Mouse (Mus musculus) liver, embryonic 13.5 days (tissue): ENCODE results near the gene Eid3. TPM values are rescaled to one million over a fixed set of nuclear protein-coding genes. Genes with fewer than 3 reads are reported as not detected.

Source experiments
- ATAC-seq: fragments of 200-750 bp; cut with Nextera tagmentation; 2 replicates; pipeline ENCODE4 v1.8.0; 2017; ENCODE audit warnings: low read depth, mild to moderate bottlenecking, moderate number of reproducible peaks, moderate library complexity
- DNase-seq: peaks from one replicate; pipeline ENCODE4 v3.0.0; 2022
- H3K27ac ChIP-seq: fragments of 300-500 bp; sonication (generic); 2 replicates; pipeline ENCODE4 v1.5.1; 2015; ENCODE audit warnings: moderate library complexity, mild to moderate bottlenecking, inconsistent platforms
- H3K27me3 ChIP-seq: fragments of 300-500 bp; sonication (generic); 2 replicates; pipeline ENCODE4 v1.6.1; 2015; ENCODE audit warnings: mild to moderate bottlenecking, inconsistent platforms
- H3K36me3 ChIP-seq: fragments of 300-500 bp; sonication (generic); 2 replicates; pipeline ENCODE4 v1.6.1; 2015; ENCODE audit warnings: mild to moderate bottlenecking, inconsistent platforms
- H3K4me1 ChIP-seq: fragments of 300-500 bp; sonication (generic); replicated peaks from 2 replicates; pipeline ENCODE4 v1.6.1; 2015; ENCODE audit warnings: inconsistent platforms
- H3K4me2 ChIP-seq: fragments of 300-500 bp; sonication (generic); 2 replicates; pipeline ENCODE4 v1.6.1; 2015; ENCODE audit warnings: inconsistent platforms, mild to moderate bottlenecking, moderate library complexity
- H3K4me3 ChIP-seq: fragments of 300-500 bp; sonication (generic); replicated peaks from 2 replicates; pipeline ENCODE4 v1.5.1; 2015; ENCODE audit warnings: mild to moderate bottlenecking, inconsistent platforms
- H3K9ac ChIP-seq: fragments of 300-500 bp; sonication (generic); 2 replicates; pipeline ENCODE4 v1.6.1; 2015; ENCODE audit warnings: mild to moderate bottlenecking, inconsistent platforms
- H3K9me3 ChIP-seq: fragments of 300-500 bp; sonication (generic); replicated peaks from 2 replicates; pipeline ENCODE4 v1.6.1; 2016; ENCODE audit warnings: inconsistent platforms
- WGBS: fragments of 180-500 bp; shearing (Covaris S2); methylation state at CpG from one replicate; pipeline ENCODE4 v1.1.7; 2015; ENCODE audit not compliant: insufficient replicate concordance; 5-methylcytosine and 5-hydroxymethylcytosine counted together
- polyA plus RNA-seq: library from polyadenylated mRNA; unstranded; fragments of >200 nt; fragmentation: Nextera tagmentation; extraction: Ambion mirVana; gene quantifications from 2 replicates; pipeline ENCODE4 v1.2.1, GENCODE M21; 2015

Eid3 gene
- polyA plus RNA-seq, 1 experiment from 2014 or later = 0.22 TPM

DNA sequence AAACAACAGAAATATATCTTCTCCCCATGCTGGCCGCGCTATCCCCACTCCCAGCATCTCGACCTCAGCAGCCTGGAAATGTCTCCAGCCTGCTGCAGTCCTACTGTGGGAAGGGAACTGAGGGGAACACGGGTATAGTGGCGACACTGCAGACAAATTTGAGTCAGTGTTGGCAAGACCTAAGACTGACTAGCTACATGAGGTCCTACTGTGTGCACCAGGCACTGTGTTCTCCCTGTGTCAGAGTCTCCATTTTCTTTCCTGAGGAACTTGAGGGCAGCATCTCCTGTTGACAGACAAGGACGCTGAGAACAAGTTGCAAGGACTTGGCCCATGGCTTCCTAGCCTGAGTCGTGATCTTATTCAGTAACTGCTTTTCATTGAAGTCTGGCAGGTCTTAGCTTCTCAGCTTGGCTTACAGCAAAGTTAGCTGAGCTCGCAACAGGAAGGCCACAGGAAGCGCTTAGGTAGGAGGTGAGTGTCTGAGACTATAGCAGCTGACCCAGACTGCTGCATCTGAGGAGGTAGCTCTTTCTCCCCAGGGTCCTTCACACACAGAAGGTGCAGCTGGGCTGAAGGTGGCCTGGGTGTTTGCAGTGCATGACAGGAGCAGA lies 26.1 kb downstream of the Eid3 start:
- DNase-seq (no peak), ATAC-seq (no peak)
- H3K4me2 ChIP-seq = no peak overlapping the region
- no peaks in the 10 kb centered on the region for H3K9me3 ChIP-seq
- peaks cover 96% of the 10 kb centered on the region for H3K36me3 ChIP-seq
- no peaks in the 10 kb centered on the region for H3K27me3 ChIP-seq
- H3K4me3 ChIP-seq = no peak overlapping the region
- WGBS = 85% methylated on average over 9 of the region's 9 CpGs
- no peak overlapping the region for H3K9ac ChIP-seq
- H3K4me1 ChIP-seq = peaks cover 51% of the 10 kb centered on the region
- no peak overlapping the region for H3K27ac ChIP-seq

GRCm38 (mm10) chr10:82893872-82894650 lies 27.6 kb downstream of the Eid3 start:
- Histone ChIP-seq H3K4me1 (peaks cover 53% of the 10 kb centered on the region), H3K9me3 (no peaks in the 10 kb centered on the region), H3K27ac (no peak overlapping the region), H3K4me3 (no peak overlapping the region), H3K9ac (no peak overlapping the region), H3K36me3 (peaks cover 94% of the 10 kb centered on the region), H3K4me2 (no peak overlapping the region), H3K27me3 (no peaks in the 10 kb centered on the region)
- no peak for ATAC-seq
- DNase-seq = no peak
- 54% methylated on average over 18 of the region's 18 CpGs for WGBS

DNA sequence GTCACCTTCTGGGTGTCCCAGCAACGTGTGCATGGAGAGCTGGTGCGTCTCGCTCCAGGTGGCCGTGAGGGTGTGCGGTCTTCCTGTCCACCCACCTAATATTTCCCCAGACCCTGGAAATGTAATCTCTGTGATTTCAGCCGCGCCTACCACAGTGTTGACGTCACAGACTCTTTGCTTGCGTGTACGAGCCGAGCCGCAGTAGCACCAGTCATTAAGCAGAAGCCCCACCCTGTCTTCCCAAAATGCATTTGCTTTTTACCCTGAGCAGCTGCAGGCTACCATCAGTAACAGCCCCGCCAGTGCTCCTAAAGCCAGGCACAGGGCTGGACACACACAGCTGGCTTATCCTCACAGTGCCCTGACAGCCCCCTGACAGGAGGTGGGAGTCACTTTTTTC lies 31.5 kb downstream of the Eid3 start:
- DNase-seq = no peak
- Histone ChIP-seq H3K36me3 (peaks cover 57% of the 10 kb centered on the region), H3K9me3 (no peaks in the 10 kb centered on the region), H3K4me3 (no peak overlapping the region), H3K9ac (no peak overlapping the region), H3K4me1 (peaks cover 37% of the 10 kb centered on the region), H3K4me2 (no peak overlapping the region), H3K27ac (no peak overlapping the region), H3K27me3 (0 out of 2 replicates have a peak, but pooled peaks cover 2% of the 10 kb centered on the region)
- no peak for ATAC-seq
- WGBS = 88% methylated on average over 13 of the region's 13 CpGs

- ATAC-seq = no peak
- Histone ChIP-seq H3K4me3 (no peak overlapping the region), H3K27me3 (0 out of 2 replicates have a peak, but pooled peaks cover 6% of the 10 kb centered on the region), H3K4me2 (no peak overlapping the region; the same call in 1 of the 2 replicates), H3K9ac (no peak overlapping the region), H3K4me1 (peaks cover 28% of the 10 kb centered on the region), H3K36me3 (peaks cover 48% of the 10 kb centered on the region), H3K9me3 (no peaks in the 10 kb centered on the region), H3K27ac (0 out of 2 replicates have a peak overlapping the region, but pooled peaks have one; percentile 13)
- no peak for DNase-seq
- WGBS = 45% methylated on average over 7 of the region's 7 CpGs
Measured at GRCm38 (mm10) chr10:82898893-82899292, 32.5 kb downstream of the Eid3 start.

DNA sequence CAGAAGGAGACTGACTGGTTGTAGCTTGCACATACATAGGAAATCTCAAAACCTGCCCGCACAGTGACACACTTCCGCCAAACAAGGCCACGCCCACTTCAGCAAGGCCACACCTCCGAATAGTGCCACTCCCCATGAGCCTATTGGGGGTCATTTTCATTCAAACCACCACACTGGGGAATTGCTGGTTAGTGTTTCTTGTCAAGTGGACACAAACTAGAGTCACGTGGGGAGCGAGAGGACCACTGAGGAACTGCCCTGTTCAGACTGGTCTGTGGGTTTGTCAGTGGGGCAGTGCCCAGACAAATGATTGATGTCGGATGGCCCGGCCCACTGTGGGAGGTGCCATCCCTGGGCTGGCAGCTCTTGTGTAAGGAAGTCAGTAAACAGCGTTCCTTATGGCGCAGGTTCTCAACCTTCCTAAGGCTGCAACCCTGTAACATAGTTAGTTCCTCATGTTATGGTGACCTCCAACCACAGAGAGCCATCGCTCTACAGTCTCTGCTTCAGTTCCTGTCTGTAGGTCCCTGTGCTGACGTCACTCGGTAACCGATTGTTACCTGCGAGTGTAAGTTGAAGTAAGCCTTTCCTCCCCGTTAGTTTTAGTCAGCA lies 33.5 kb downstream of the Eid3 start:
- Histone ChIP-seq H3K27ac (no peak overlapping the region), H3K4me3 (peak overlapping the region; percentile 50), H3K9ac (peak overlapping the region; percentile 48), H3K9me3 (no peaks in the 10 kb centered on the region), H3K4me2 (peak overlapping the region; percentile 63), H3K27me3 (0 out of 2 replicates have a peak, but pooled peaks cover 6% of the 10 kb centered on the region), H3K36me3 (peaks cover 38% of the 10 kb centered on the region), H3K4me1 (peaks cover 22% of the 10 kb centered on the region)
- DNase-seq (peak; percentile 67), ATAC-seq (peak; percentile 79)
- 15% methylated on average over 16 of the region's 16 CpGs for WGBS

GRCm38 (mm10) chr10:82900546-82900945 lies 34.1 kb downstream of the Eid3 start:
- Histone ChIP-seq H3K4me1 (peaks cover 22% of the 10 kb centered on the region), H3K4me3 (peak overlapping the region; percentile 50), H3K27me3 (0 out of 2 replicates have a peak, but pooled peaks cover 6% of the 10 kb centered on the region), H3K27ac (no peak overlapping the region), H3K36me3 (peaks cover 31% of the 10 kb centered on the region), H3K9ac (peak overlapping the region; percentile 48; the same call in 1 of the 2 replicates), H3K4me2 (peak overlapping the region; percentile 63), H3K9me3 (no peaks in the 10 kb centered on the region)
- WGBS = 51% methylated on average over 7 of the region's 7 CpGs
- DNase-seq = no peak
- ATAC-seq = no peak; the same call in 1 of the 2 replicates

GRCm38 (mm10) chr10:82901436-82901835 lies 35.0 kb downstream of the Eid3 start:
- Histone ChIP-seq H3K4me3 (no peak overlapping the region), H3K4me2 (no peak overlapping the region), H3K36me3 (peaks cover 22% of the 10 kb centered on the region), H3K27me3 (0 out of 2 replicates have a peak, but pooled peaks cover 6% of the 10 kb centered on the region), H3K9me3 (no peaks in the 10 kb centered on the region), H3K9ac (no peak overlapping the region), H3K4me1 (peaks cover 22% of the 10 kb centered on the region), H3K27ac (no peak overlapping the region)
- ATAC-seq (peak; percentile 48), DNase-seq (peak; percentile 67)
- WGBS = 3% methylated on average over 7 of the region's 7 CpGs

GRCm38 (mm10) chr10:82908526-82908925 lies 42.1 kb downstream of the Eid3 start:
- H3K9me3 ChIP-seq = no peaks in the 10 kb centered on the region
- peaks cover 13% of the 10 kb centered on the region for H3K4me1 ChIP-seq
- DNase-seq (no peak), ATAC-seq (no peak)
- H3K4me3 ChIP-seq = no peak overlapping the region
- no peaks in the 10 kb centered on the region for H3K36me3 ChIP-seq
- H3K9ac ChIP-seq = no peak overlapping the region
- H3K27ac ChIP-seq = no peak overlapping the region
- 0 out of 2 replicates have a peak, but pooled peaks cover 8% of the 10 kb centered on the region for H3K27me3 ChIP-seq
- 76% methylated on average over 7 of the region's 7 CpGs for WGBS
- H3K4me2 ChIP-seq = no peak overlapping the region

- ATAC-seq (no peak), DNase-seq (peak; percentile 37)
- H3K36me3 ChIP-seq = no peaks in the 10 kb centered on the region
- 0 out of 2 replicates have a peak overlapping the region, but pooled peaks have one; percentile 1 for H3K4me2 ChIP-seq
- no peak overlapping the region for H3K27ac ChIP-seq
- H3K27me3 ChIP-seq = 0 out of 2 replicates have a peak, but pooled peaks cover 8% of the 10 kb centered on the region
- H3K9ac ChIP-seq = no peak overlapping the region
- H3K4me3 ChIP-seq = no peak overlapping the region
- 17% methylated on average over 9 of the region's 9 CpGs for WGBS
- H3K9me3 ChIP-seq = no peaks in the 10 kb centered on the region
- peaks cover 21% of the 10 kb centered on the region for H3K4me1 ChIP-seq
Measured at GRCm38 (mm10) chr10:82909382-82909781, 43.0 kb downstream of the Eid3 start.

GRCm38 (mm10) chr10:82910198-82910597 lies 43.8 kb downstream of the Eid3 start:
- DNase-seq (no peak), ATAC-seq (no peak)
- WGBS = 47% methylated on average over 3 of the region's 3 CpGs
- H3K9ac ChIP-seq = no peak overlapping the region
- peaks cover 21% of the 10 kb centered on the region for H3K4me1 ChIP-seq
- no peak overlapping the region for H3K4me2 ChIP-seq
- H3K27me3 ChIP-seq = 0 out of 2 replicates have a peak, but pooled peaks cover 8% of the 10 kb centered on the region
- no peak overlapping the region for H3K27ac ChIP-seq
- H3K36me3 ChIP-seq = no peaks in the 10 kb centered on the region
- H3K4me3 ChIP-seq = no peak overlapping the region
- no peaks in the 10 kb centered on the region for H3K9me3 ChIP-seq

DNA sequence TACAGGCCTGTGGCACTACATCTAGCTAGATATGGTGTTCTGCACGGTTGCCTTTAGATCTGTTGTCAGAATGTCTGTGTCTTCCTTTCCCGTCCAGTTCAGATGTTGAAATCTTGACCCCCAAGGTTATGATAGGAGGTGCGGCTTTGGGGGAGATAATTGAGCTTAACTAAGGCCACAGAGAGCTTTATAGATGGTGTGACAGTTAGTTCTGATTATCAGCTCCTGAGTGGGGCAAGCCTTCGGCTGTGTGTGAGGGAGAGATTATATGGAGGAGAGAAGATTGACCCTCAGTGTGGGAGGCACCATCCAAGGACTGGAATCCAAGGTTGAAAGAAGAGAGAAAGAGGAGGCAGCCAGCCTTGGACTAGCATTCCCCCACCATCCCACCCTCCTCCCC lies 46.8 kb downstream of the Eid3 start:
- Histone ChIP-seq H3K36me3 (no peaks in the 10 kb centered on the region), H3K4me3 (no peak overlapping the region), H3K9me3 (no peaks in the 10 kb centered on the region), H3K4me2 (no peak overlapping the region), H3K27ac (no peak overlapping the region), H3K4me1 (peaks cover 21% of the 10 kb centered on the region), H3K9ac (no peak overlapping the region), H3K27me3 (0 out of 2 replicates have a peak, but pooled peaks cover 4% of the 10 kb centered on the region)
- DNase-seq (peak; percentile 30), ATAC-seq (peak; percentile 86)
- 7% methylated on average over 4 of the region's 4 CpGs for WGBS
